Mouse (Mus musculus): ENCODE data around the gene Phf21b.

DNA sequence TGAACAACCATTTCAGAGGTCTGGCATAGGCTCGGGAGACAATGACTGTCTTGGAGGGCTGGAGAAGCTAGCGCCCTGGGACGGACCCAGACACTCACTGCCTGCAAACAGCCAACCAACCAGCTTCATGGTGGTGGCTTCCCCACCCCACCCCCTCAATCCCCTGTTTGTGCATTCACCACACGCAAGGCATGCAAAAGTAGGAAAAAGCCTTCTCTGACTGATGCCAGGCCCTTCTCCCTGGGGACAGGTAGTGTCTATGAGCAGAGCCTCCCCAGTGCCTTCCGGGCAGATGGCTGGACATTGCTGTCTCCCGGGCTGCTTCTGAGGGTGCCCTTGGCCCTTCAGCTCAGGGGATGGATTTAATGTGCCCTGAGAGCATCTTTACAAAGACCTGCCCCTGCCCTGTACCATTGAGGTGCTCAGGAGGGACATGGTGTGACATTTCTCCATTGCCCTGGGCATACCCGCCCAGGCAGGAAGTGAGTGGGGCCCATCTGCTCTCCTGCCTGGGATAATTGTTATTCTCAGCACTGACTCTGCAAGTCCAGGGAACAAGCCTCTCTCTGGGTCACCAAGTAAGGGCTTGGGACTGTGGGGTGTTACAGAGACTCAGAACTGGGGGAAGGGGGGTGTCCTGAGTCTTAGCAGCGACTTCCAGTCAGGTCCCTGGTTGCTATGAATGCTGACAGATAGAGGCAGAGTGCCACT lies 93.0 kb downstream of the Phf21b start:
- TF ChIP-seq CTCF (conservative IDR thresholded peaks at IDR 0.05; ENCODE audit: low read length) (no peak), POU5F1 (IDR thresholded peaks at IDR 0.05; ENCODE audit: borderline replicate concordance, low read length) (no peak), NANOG (IDR thresholded peaks at IDR 0.05; ENCODE audit: borderline replicate concordance, low read length) (no peak)
